Mouse (Mus musculus): ENCODE measurements at regions not wholly inside any gene's neighbourhood (a gene's known extent, or its start where the extent isn't known, plus 50 kb on each side); places are given as distances from the start of the nearest gene placed in this dataset.

GRCm38 (mm10) chr10:44640620-44641019 lies 112.3 kb upstream of the Prdm1 start:
- TF ChIP-seq MAFK (IDR thresholded peaks at IDR 0.05; ENCODE audit: borderline replicate concordance, low read depth, low read length) (no peak), CTCF (IDR thresholded peaks at IDR 0.05 in 2 of 3, conservative IDR thresholded peaks at IDR 0.05 in 1 of 3; ENCODE audit: control insufficient read depth in 1 of 3, insufficient read depth in 1 of 3, low read depth in 2 of 3, low read length in 3 of 3, poor library complexity in 1 of 3, severe bottlenecking in 1 of 3) (no peak)

All from MEL (cell line).